Mouse (Mus musculus) bone marrow, adult 2 months (tissue): ENCODE results near the gene Chp1. TPM values are rescaled to one million over a fixed set of nuclear protein-coding genes. Genes with fewer than 3 reads are reported as not detected.

Source experiments
- H3K27ac ChIP-seq: fragments of 200-500 bp; 2 replicates; pipeline ENCODE4 v1.5.1; 2012; ENCODE audit warnings: low read depth, mild to moderate bottlenecking, control low read depth, inconsistent platforms, low read length; ENCODE audit not compliant: control insufficient read depth, poor library complexity, insufficient read depth
- H3K4me1 ChIP-seq: fragments of 200-500 bp; 2 replicates; pipeline ENCODE4 v1.6.1; 2011; ENCODE audit warnings: low read length; ENCODE audit not compliant: control insufficient read depth, insufficient read depth
- H3K4me3 ChIP-seq: fragments of 200-500 bp; replicated peaks from 2 replicates; pipeline ENCODE3; 2011; ENCODE audit warnings: mild to moderate bottlenecking, low read depth, low read length, control low read depth; ENCODE audit not compliant: control insufficient read depth
- CTCF ChIP-seq: fragments of 200-500 bp; IDR thresholded peaks from 2 replicates; pipeline ENCODE4 v1.5.1; 2011; ENCODE audit warnings: low read length, control low read depth; ENCODE audit not compliant: control insufficient read depth, insufficient read depth
- POLR2A ChIP-seq: fragments of 200-500 bp; IDR thresholded peaks from 2 replicates; pipeline ENCODE4 v1.6.1; 2011; ENCODE audit warnings: low read depth, mild to moderate bottlenecking, control low read depth, low read length, borderline replicate concordance; ENCODE audit not compliant: control insufficient read depth
- WGBS: fragments of 180-500 bp; shearing (Covaris S2); methylation state at CpG from one replicate; pipeline ENCODE4 v1.1.7; 2018; 5-methylcytosine and 5-hydroxymethylcytosine counted together
- polyA plus RNA-seq: library from polyadenylated mRNA; stranded (reverse); fragments of >200 nt; gene quantifications from 2 replicates; pipeline ENCODE4 v1.2.4, GENCODE M21; 2011; ENCODE audit warnings: low replicate concordance; ENCODE audit not compliant: missing spikeins, insufficient read depth, insufficient read length

Gene Chp1
- polyA plus RNA-seq, 1 experiment: 36.0 TPM

DNA sequence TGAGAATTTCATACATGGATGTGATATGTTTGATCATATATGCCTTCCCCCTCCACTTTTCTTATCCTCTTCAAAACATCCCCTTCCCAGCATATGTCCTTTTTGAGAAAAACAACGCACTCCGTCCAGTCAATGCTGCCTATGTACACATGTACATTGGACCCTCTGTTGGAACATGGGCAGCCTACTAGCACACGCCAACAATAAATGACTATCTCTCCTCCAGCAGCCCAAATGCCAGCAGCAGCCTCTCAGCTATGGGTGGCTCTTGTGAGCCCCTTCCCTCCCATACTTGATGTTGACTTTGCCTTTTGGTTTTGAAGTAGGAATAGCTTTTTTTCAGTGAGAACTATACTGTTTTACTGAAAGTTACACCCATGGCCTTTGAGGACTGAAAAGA, 34.1 kb downstream of the Chp1 start:
- no peak overlapping the region for H3K27ac ChIP-seq
- no peak for TF ChIP-seq POLR2A
- TF ChIP-seq CTCF: no peak
- no peaks in the 10 kb centered on the region for H3K4me1 ChIP-seq
- 85% methylated on average over 3 of the region's 3 CpGs for WGBS
- no peak overlapping the region for H3K4me3 ChIP-seq

DNA sequence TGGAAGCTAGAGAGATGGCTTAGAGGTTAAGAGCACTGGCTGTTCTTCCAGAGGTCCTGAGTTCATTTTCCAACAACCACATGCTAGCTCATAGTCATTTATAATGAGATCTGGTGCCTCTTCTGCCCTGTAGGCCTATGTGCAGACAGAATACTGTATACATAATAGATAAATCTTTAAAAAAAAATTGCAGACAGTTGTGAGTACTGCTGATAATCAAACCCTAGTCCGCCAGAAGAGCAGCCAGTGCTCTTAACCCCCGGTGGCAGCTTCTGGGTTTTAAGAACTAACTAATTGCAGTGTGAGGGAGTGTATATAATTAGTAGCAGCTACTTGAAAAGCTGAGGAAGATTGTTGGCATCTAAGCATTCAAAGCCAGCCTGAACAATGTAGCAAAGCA, 35.9 kb downstream of the Chp1 start:
- TF ChIP-seq POLR2A (no peak), CTCF (no peak)
- WGBS: 45% methylated on average over 2 of the region's 2 CpGs
- Histone ChIP-seq H3K4me3 (no peak overlapping the region), H3K4me1 (no peaks in the 10 kb centered on the region), H3K27ac (no peak overlapping the region)

DNA sequence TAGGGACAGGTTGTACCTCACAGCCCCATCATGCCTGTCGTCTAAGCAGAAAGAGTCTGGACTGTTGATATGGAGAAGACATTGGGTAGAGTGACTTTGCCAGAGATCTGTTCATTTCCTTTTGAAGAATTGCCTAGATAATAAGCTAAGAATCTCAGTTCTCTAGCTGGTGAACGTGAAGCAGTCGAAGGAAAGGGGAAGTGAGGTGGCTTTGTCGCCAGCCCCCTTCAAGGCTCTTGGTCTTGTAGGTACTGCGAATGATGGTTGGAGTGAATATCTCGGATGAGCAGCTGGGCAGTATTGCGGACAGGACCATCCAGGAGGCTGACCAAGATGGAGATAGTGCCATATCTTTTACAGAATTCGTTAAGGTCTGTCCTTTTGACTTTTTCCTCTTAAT, 36.8 kb downstream of the Chp1 start:
- 55% methylated on average over 8 of the region's 8 CpGs for WGBS
- TF ChIP-seq POLR2A: no peak
- no peak for TF ChIP-seq CTCF

DNA sequence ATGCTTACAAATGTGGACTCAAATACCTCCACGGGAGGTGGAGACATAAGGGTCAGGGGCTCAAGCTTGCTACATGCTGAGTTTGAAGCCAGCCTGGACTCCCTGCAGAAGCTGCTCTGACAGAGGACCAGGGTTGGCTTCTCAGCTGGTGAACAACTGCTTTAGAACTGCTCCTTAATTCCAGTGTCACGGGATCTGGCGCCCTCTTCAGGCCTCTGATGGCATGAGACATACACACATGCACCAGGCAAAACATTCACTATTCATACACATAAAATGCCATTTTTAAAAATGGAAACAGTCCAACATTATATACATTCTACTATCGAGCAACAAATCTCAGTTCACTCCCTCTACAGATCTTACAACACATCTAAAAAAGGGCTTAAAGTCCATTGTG, 39.9 kb downstream of the Chp1 start:
- WGBS: 23% methylated on average over 4 of the region's 4 CpGs
- no peak overlapping the region for H3K27ac ChIP-seq

More for the DNA sequence above, 36.8 kb downstream of the Chp1 start:
- H3K4me1 ChIP-seq: no peaks in the 10 kb centered on the region
- no peak overlapping the region for H3K4me3 ChIP-seq
- H3K27ac ChIP-seq: no peak overlapping the region

DNA sequence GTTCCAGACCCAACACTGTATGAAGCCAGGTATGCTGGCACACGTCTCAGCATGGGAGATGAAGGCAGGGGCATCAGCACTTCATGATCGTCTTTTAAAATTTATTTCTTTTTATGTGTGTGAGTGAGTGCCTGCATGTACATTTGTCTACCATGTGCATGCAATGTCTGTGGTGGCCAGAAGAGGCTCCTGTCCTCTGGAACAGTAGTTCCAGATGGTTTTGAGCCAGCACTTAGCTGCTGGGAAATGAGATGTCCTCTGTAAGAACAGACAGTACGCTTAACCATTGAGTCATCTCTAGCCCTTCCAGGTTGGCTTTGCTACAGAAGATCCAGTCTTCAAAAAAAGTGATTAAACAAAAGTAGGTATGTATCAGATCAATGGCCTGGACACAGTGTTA, 43.8 kb downstream of the Chp1 start:
- H3K4me1 ChIP-seq: no peaks in the 10 kb centered on the region
- 83% methylated on average over 3 of the region's 3 CpGs for WGBS
- no peak overlapping the region for H3K27ac ChIP-seq
- no peak overlapping the region for H3K4me3 ChIP-seq
- TF ChIP-seq POLR2A (no peak), CTCF (no peak)

More for the DNA sequence above, 39.9 kb downstream of the Chp1 start:
- no peak overlapping the region for H3K4me3 ChIP-seq
- H3K4me1 ChIP-seq: no peaks in the 10 kb centered on the region
- TF ChIP-seq CTCF (peak; percentile 93), POLR2A (no peak)

DNA sequence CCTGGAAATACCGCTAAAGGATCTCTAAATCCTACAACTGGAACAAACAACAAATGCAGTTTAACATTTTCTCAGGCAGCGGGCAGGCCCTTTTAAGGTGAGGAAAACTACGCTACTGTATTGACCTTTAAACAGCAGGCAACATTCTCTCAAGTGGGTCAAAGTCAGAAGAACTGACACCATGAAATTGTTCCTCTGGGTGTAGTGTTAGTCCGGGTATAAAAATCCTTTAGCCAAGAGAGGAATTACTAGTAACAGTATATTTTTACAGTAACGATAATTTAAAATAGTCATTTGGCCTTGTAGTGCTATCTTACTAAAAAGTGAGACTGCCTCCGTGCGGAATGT, 46.2 kb downstream of the Chp1 start:
- no peak for TF ChIP-seq CTCF
- no peak for TF ChIP-seq POLR2A
- no peak overlapping the region for H3K27ac ChIP-seq
- H3K4me3 ChIP-seq: peak overlapping the region; percentile 43
- peaks cover 2% of the 10 kb centered on the region; the same call in 1 of the 2 replicates for H3K4me1 ChIP-seq
- WGBS: 23% methylated on average over 7 of the region's 7 CpGs

DNA sequence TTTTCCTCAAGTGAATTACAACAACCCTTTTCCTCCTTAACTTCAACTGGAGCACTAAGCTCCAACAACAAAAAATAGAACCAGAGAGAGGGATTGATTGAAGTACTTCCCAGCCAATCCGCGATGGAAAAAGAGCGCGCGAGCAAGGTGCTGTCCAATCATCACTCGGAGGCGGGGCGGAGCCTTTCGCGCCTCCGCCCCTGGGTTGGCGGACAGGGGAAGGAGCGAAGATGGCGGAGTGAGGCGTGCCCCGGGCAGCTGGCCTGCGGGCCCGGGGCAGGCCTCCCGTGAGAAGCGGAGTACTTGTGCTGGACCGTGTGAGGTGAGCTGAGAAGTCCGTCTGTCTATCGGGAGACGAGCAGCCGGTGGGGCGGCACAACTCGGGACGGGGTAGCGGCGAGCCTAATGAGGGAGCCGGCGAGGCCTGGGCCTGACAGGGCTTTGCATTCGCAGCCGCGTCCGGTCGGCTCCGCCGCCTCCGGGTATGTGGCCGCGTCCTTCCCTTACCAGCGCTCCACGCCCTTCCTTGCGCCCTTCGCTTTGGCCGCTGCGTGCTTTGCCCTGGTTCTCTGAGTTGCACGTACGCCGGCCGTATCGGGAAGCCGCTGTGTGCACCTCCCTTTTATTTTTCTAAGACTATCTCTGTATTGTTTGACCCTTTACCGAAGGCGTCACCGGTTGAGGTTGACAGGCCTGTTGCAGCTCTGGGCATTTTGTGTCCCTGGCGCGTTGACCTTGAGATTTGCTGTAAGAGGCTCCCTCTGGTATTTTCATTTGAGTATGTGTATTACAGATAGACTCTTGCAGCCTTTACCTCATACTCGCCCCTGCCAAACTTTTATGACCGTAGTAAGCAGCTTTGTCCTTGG, 46.9 kb downstream of the Chp1 start:
- TF ChIP-seq POLR2A (peak; percentile 94; the same call in 1 of the 2 replicates), CTCF (no peak)
- peaks cover 2% of the 10 kb centered on the region; the same call in 1 of the 2 replicates for H3K4me1 ChIP-seq
- peak overlapping the region; percentile 79 for H3K4me3 ChIP-seq
- under 1% methylated on average over 60 of the region's 61 CpGs for WGBS
- H3K27ac ChIP-seq: peak overlapping the region; percentile 94

DNA sequence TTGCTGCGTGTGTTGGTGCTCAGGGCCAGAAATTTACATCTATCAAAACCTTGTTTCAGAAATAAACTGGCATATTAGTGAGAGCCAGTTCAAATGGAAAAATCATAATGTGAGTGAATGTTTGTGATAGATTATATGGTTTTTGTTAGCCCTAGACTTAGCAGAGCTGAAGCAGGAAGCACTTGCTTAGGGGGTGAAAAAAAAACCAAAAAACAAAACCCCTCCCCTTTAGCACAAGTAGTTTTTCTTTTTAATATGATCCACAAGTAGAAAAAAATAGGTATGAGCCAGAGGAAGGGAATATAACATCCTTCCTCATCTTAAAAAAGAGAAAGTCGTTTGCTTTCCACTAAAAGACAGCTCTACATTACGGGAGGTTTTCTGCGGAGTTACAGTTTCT, 47.8 kb downstream of the Chp1 start:
- WGBS: 11% methylated on average over 4 of the region's 4 CpGs

More for the DNA sequence above, 47.8 kb downstream of the Chp1 start:
- Histone ChIP-seq H3K27ac (no peak overlapping the region), H3K4me1 (peaks cover 2% of the 10 kb centered on the region; the same call in 1 of the 2 replicates), H3K4me3 (peak overlapping the region; percentile 79)
- no peak for TF ChIP-seq CTCF
- no peak for TF ChIP-seq POLR2A
